Mouse (Mus musculus): ENCODE measurements around the gene Slc47a2. TPM values are rescaled to one million over a fixed set of nuclear protein-coding genes. Genes with fewer than 3 reads are reported as not detected.

Gene Slc47a2
- polyA plus RNA-seq, 1 experiment from 2014 or later = 0.03 TPM

DNA sequence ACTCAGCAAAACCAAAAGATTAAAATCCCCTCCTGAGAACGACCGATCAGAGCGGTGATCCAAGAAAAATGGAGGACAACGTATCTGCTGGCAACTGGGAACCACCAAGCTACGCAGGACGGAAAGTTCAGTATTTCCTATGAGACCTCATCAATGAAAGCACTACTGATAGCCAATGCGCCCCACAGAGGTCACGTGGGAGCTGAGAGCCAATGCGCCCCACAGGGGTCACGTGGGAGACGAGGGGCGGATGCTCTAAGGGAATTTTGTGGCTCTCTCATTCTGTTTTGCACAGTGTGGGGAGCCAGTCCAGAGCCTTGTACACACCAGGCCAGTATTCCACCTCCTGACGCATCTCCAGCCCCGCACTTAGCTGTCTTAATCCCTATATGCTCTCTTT, 80.1 kb downstream of the Slc47a2 start:
- Histone ChIP-seq H3K27ac (replicated peaks) (no peak overlapping the region), H3K9me3 (replicated peaks) (no peaks in the 10 kb centered on the region), H3K9ac (no peak overlapping the region), H3K4me3 (replicated peaks) (no peak overlapping the region), H3K36me3 (replicated peaks) (peaks cover 47% of the 10 kb centered on the region), H3K4me2 (no peak overlapping the region), H3K4me1 (replicated peaks) (peaks cover 24% of the 10 kb centered on the region), H3K27me3 (no peaks in the 10 kb centered on the region)
- 81% methylated on average over 14 of the region's 14 CpGs for WGBS (ENCODE audit: insufficient replicate concordance)
- ATAC-seq (ENCODE audit: insufficient read depth) = no peak

DNA sequence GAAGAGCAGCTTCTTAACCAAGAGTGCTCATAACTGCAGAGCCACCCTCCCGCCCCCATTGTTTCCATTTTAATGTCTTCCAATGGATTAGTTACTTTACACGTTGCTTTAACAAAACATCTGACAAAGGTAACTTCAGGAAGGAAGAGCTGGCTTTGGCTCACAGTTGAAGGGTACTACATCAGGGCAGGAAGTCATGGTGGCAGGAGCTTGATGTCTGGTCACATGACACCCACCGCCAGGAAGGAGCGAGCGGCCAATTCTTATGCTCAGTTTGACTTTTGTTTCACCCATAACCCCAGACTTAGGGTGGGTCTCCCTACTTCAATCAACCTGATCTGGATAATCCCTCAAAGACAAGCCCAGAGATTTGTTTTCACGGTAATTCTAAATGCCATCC, 83.6 kb downstream of the Slc47a2 start:
- no peak for ATAC-seq (ENCODE audit: insufficient read depth)
- H3K36me3 ChIP-seq (replicated peaks) = peaks cover 68% of the 10 kb centered on the region

GRCm38 (mm10) chr11:61252807-61253206, 89.9 kb downstream of the Slc47a2 start:
- no peak overlapping the region for H3K4me3 ChIP-seq (replicated peaks)
- H3K36me3 ChIP-seq (replicated peaks) = peaks cover 72% of the 10 kb centered on the region

More for the DNA sequence above, 83.6 kb downstream of the Slc47a2 start:
- 81% methylated on average over 6 of the region's 6 CpGs for WGBS (ENCODE audit: insufficient replicate concordance)
- Histone ChIP-seq H3K9ac (no peak overlapping the region), H3K4me3 (replicated peaks) (no peak overlapping the region), H3K4me2 (no peak overlapping the region), H3K9me3 (replicated peaks) (no peaks in the 10 kb centered on the region), H3K4me1 (replicated peaks) (peaks cover 4% of the 10 kb centered on the region; the same call in 1 of the 2 replicates), H3K27ac (replicated peaks) (no peak overlapping the region), H3K27me3 (no peaks in the 10 kb centered on the region)

GRCm38 (mm10) chr11:61251741-61252140, 90.9 kb downstream of the Slc47a2 start:
- no peak for ATAC-seq (ENCODE audit: insufficient read depth)
- no peaks in the 10 kb centered on the region; the same call in 1 of the 2 replicates for H3K4me1 ChIP-seq (replicated peaks)
- no peaks in the 10 kb centered on the region for H3K9me3 ChIP-seq (replicated peaks)
- H3K27me3 ChIP-seq = no peaks in the 10 kb centered on the region
- 71% methylated on average over 10 of the region's 10 CpGs for whole genome bisulfite sequencing (ENCODE audit: insufficient replicate concordance)
- H3K36me3 ChIP-seq (replicated peaks) = peaks cover 67% of the 10 kb centered on the region
- no peak overlapping the region for H3K4me2 ChIP-seq
- no peak overlapping the region for H3K4me3 ChIP-seq (replicated peaks)
- H3K9ac ChIP-seq = no peak overlapping the region
- no peak overlapping the region for H3K27ac ChIP-seq (replicated peaks)

More at GRCm38 (mm10) chr11:61252807-61253206, 89.9 kb downstream of the Slc47a2 start:
- Histone ChIP-seq H3K4me2 (no peak overlapping the region), H3K27ac (replicated peaks) (no peak overlapping the region), H3K9me3 (replicated peaks) (no peaks in the 10 kb centered on the region), H3K9ac (no peak overlapping the region), H3K27me3 (no peaks in the 10 kb centered on the region), H3K4me1 (replicated peaks) (no peaks in the 10 kb centered on the region; the same call in 1 of the 2 replicates)
- WGBS (ENCODE audit: insufficient replicate concordance) = 77% methylated on average over 12 of the region's 12 CpGs
- ATAC-seq (ENCODE audit: insufficient read depth) = no peak

Other genes starting within 250 kb of the Slc47a2 start
- gene Tnfrsf13b, start 216.1 kb downstream of the Slc47a2 start, polyA plus RNA-seq (2015; fragmentation: Nextera tagmentation; extraction: Ambion mirVana) = 4.2 and 4.4 TPM in 2 replicates
- 15.9 and 17.0 TPM in 2 replicates for gene Usp22, start 167.8 kb downstream of the Slc47a2 start, polyA plus RNA-seq (2015; fragmentation: Nextera tagmentation; extraction: Ambion mirVana)
- gene Aldh3a1, start 135.3 kb downstream of the Slc47a2 start, polyA plus RNA-seq (2015; fragmentation: Nextera tagmentation; extraction: Ambion mirVana) = 0.10 and 0.14 TPM in 2 replicates
- 32.4 and 33.0 TPM in 2 replicates for gene Aldh3a2, start 75.4 kb downstream of the Slc47a2 start, polyA plus RNA-seq (2015; fragmentation: Nextera tagmentation; extraction: Ambion mirVana)
- 14.6 and 17.9 TPM in 2 replicates for gene Slc47a1, start 35.5 kb upstream of the Slc47a2 start, polyA plus RNA-seq (2015; fragmentation: Nextera tagmentation; extraction: Ambion mirVana)
- 0.08 and 0.17 TPM in 2 replicates for gene Rnf112, start 111.3 kb upstream of the Slc47a2 start, polyA plus RNA-seq (2015; fragmentation: Nextera tagmentation; extraction: Ambion mirVana)
- 8.7 and 9.8 TPM in 2 replicates for gene Mfap4, start 142.6 kb upstream of the Slc47a2 start, polyA plus RNA-seq (2015; fragmentation: Nextera tagmentation; extraction: Ambion mirVana)
- 7.4 and 8.7 TPM in 2 replicates for gene Mapk7, start 151.5 kb upstream of the Slc47a2 start, polyA plus RNA-seq (2015; fragmentation: Nextera tagmentation; extraction: Ambion mirVana)
- gene B9d1, start 162.3 kb upstream of the Slc47a2 start, polyA plus RNA-seq (2015; fragmentation: Nextera tagmentation; extraction: Ambion mirVana) = 1.6 and 1.8 TPM in 2 replicates
- gene Epn2, start 236.8 kb upstream of the Slc47a2 start, polyA plus RNA-seq (2015; fragmentation: Nextera tagmentation; extraction: Ambion mirVana) = 2.0 TPM in 2 replicates

Measured in liver, embryonic 15.5 days (tissue).